ENCODE assay signal across 27 mouse cellular contexts in genomic region chr17:94762405-94762804, GRCm38 (mm10).
"Had no signal": no experiment of that assay in that cellular context is flagged by ENCODE, and none has a peak within 500 bp of the region (broad histone marks: within the 10 kb centered on the region; RNA-seq: fewer than 3 reads in every experiment).

No protein-coding gene starts in this region.

- H3K9ac ChIP-seq: embryonic facial prominence, embryonic 12.5 days; embryonic facial prominence, embryonic 13.5 days; embryonic facial prominence, embryonic 15.5 days; forebrain, embryonic 12.5 days; forebrain, embryonic 13.5 days; forebrain, embryonic 15.5 days; forebrain, postnatal 0 days had no signal

- H3K27ac ChIP-seq: embryonic facial prominence, embryonic 10.5 days; embryonic facial prominence, embryonic 12.5 days; embryonic facial prominence, embryonic 13.5 days; embryonic facial prominence, embryonic 15.5 days; forebrain, embryonic 10.5 days; forebrain, embryonic 12.5 days; forebrain, embryonic 13.5 days; forebrain, embryonic 15.5 days; gastrocnemius, adult 2 months; heart, adult 2 months had no signal

- H3K4me1 ChIP-seq: embryonic facial prominence, embryonic 10.5 days; embryonic facial prominence, embryonic 12.5 days; embryonic facial prominence, embryonic 13.5 days; embryonic facial prominence, embryonic 15.5 days; forebrain, embryonic 10.5 days; forebrain, embryonic 12.5 days; forebrain, embryonic 13.5 days; forebrain, embryonic 15.5 days had no signal

- H3K4me2 ChIP-seq: embryonic facial prominence, embryonic 12.5 days; embryonic facial prominence, embryonic 13.5 days; embryonic facial prominence, embryonic 15.5 days; forebrain, embryonic 12.5 days; forebrain, embryonic 13.5 days; forebrain, embryonic 15.5 days had no signal

- H3K27me3 ChIP-seq: embryonic facial prominence, embryonic 12.5 days; embryonic facial prominence, embryonic 13.5 days; embryonic facial prominence, embryonic 15.5 days; forebrain, embryonic 12.5 days; forebrain, embryonic 13.5 days; forebrain, embryonic 15.5 days had no signal

- H3K9me3 ChIP-seq: embryonic facial prominence, embryonic 10.5 days; embryonic facial prominence, embryonic 12.5 days; embryonic facial prominence, embryonic 13.5 days; embryonic facial prominence, embryonic 15.5 days; forebrain, embryonic 10.5 days; forebrain, embryonic 12.5 days; forebrain, embryonic 13.5 days; forebrain, embryonic 15.5 days had no signal

- DNase-seq: cerebellum, adult 9-10 months; cerebellum, adult 9-11 months; cerebellum, postnatal 10 days; cerebellum, postnatal 14 days; cerebellum, postnatal 25 days; cerebellum, postnatal 36 days; embryo, embryonic 11 days; forebrain, postnatal 0 days; gastrocnemius, adult 2 months; gastrocnemius, postnatal 10 days; gastrocnemius, postnatal 14 days; gastrocnemius, postnatal 25 days; gastrocnemius, postnatal 36 days; heart, adult 11 months; heart, adult 18-20 months; heart, adult 2 months had no signal

- H3K4me3 ChIP-seq: embryonic facial prominence, embryonic 10.5 days; embryonic facial prominence, embryonic 12.5 days; embryonic facial prominence, embryonic 13.5 days; embryonic facial prominence, embryonic 15.5 days; erythroblast, embryonic 14.5 days; forebrain, embryonic 10.5 days; forebrain, embryonic 12.5 days; forebrain, embryonic 13.5 days; forebrain, embryonic 15.5 days; gastrocnemius, adult 2 months; heart, adult 2 months had no signal

- H3K36me3 ChIP-seq: forebrain, embryonic 15.5 days had no signal

- ATAC-seq: forebrain, embryonic 13.5 days; forebrain, embryonic 14.5 days; forebrain, embryonic 15.5 days; forebrain, embryonic 16.5 days; forebrain, postnatal 0 days had no signal
